Mouse (Mus musculus): ENCODE data around the gene Scn3a. TPM values are rescaled to one million over a fixed set of nuclear protein-coding genes. Genes with fewer than 3 reads are reported as not detected.
A peak's percentile ranks its signal among the peaks of the same experiment; 100 is the strongest.

Scn3a gene
- 7.9 and 13.5 TPM in 2 replicates for polyA plus RNA-seq (2012; rRNA removed)

DNA sequence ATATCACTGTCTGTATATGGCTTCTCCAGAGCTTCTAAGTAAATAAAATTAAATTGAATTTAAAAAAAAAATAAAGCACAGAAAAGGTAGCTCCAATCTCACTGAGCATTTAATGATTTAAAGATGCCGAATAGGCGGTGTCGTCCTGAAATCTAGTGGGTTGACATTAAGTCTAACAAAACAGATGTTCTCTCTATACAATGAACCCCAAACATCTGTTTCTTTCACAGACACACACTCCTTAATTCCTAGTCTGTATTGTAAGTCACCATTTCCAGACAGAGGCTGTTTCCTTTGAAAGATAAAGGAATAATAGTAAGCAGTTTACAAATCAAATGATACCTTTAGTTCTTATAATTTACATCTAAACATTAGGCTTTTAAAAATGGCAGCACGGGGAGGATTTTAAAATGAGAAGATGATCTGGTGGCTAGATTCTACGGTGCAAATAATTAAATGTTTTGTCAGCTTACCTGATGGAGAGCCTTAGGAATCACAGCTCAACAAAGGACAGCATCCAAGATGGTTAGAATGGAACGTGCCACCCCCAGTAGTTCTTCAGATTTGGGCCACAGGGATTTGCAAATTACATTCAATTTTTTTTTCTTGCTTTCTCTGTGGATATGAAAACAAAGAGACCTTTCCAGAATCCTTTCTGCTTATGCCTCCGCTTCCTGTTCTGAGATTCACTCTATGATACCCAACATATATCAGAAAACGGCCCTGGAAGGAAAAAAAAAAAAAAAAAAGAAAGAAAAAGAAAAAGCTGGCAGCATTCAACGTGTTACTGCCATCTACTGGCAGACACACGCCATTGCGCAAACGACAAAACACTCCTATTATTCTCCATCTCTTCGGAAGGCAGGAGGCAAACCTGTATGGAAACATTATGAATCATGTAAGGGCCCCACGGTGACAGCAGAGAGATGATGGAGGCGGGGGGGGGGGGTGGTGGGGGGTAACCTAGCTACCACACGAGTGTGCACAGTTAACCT, at the start of gene Scn3a:
Gene Scn3a, minus strand, starts transcription at position 835 of the 995 bp plus-strand sequence.
- peak; percentile 29 for DNase-seq
- WGBS = 25% methylated on average over 16 of the region's 16 CpGs
- Histone ChIP-seq H3K4me3 (replicated peaks; ENCODE audit: extremely low read depth, low read depth, low read length) (no peak within 1 kb of the TSS), H3K4me1 (ENCODE audit: control insufficient read depth, insufficient read depth, low read length) (no peaks in the 10 kb centered on the region)
- TF ChIP-seq CTCF (IDR thresholded peaks at IDR 0.05; ENCODE audit: insufficient read depth, low read length) = peak; percentile 60; the same call in 1 of the 2 replicates
- no peak for TF ChIP-seq POLR2A (IDR thresholded peaks at IDR 0.05; ENCODE audit: borderline replicate concordance, extremely low read depth, low read depth, low read length)

- WGBS = 75% methylated on average over 4 of the region's 4 CpGs
- H3K4me3 ChIP-seq (replicated peaks; ENCODE audit: extremely low read depth, low read depth, low read length) = no peak overlapping the region
- no peak for DNase-seq
- TF ChIP-seq POLR2A (IDR thresholded peaks at IDR 0.05; ENCODE audit: borderline replicate concordance, extremely low read depth, low read depth, low read length) (no peak), CTCF (IDR thresholded peaks at IDR 0.05; ENCODE audit: insufficient read depth, low read length) (no peak)
- H3K4me1 ChIP-seq (ENCODE audit: control insufficient read depth, insufficient read depth, low read length) = no peaks in the 10 kb centered on the region
These were observed 44.5 kb upstream of the Scn3a start for GRCm38 (mm10) chr2:65611887-65612286.

DNA sequence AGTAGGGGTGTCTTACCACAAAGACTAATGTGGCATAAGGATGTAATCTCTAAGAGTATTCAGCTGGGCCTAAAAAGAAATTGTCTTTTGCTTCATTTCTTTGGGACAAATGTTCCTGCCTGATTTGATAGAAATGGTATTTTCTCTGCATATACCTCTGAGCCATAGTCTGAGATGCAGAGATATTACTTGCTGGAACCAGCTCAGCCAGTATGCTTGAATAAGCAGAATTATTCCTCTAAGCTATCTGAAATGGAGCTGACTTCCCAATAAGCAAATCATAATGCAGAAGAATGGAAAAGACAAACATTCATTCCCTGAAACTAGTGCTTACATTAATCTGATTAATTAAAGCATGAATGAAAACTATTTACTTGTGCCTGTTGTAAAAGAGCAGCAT, 40.4 kb upstream of the Scn3a start:
- no peak for TF ChIP-seq CTCF (IDR thresholded peaks at IDR 0.05; ENCODE audit: insufficient read depth, low read length)
- no peak for TF ChIP-seq POLR2A (IDR thresholded peaks at IDR 0.05; ENCODE audit: borderline replicate concordance, extremely low read depth, low read depth, low read length)
- no peak for DNase-seq
- Histone ChIP-seq H3K4me1 (ENCODE audit: control insufficient read depth, insufficient read depth, low read length) (no peaks in the 10 kb centered on the region), H3K4me3 (replicated peaks; ENCODE audit: extremely low read depth, low read depth, low read length) (no peak overlapping the region)

GRCm38 (mm10) chr2:65587679-65588078, 20.3 kb upstream of the Scn3a start:
- whole genome bisulfite sequencing = 74% methylated on average over 5 of the region's 5 CpGs
- Histone ChIP-seq H3K4me3 (replicated peaks; ENCODE audit: extremely low read depth, low read depth, low read length) (no peak overlapping the region), H3K4me1 (ENCODE audit: control insufficient read depth, insufficient read depth, low read length) (no peaks in the 10 kb centered on the region)
- TF ChIP-seq CTCF (IDR thresholded peaks at IDR 0.05; ENCODE audit: insufficient read depth, low read length) (no peak), POLR2A (IDR thresholded peaks at IDR 0.05; ENCODE audit: borderline replicate concordance, extremely low read depth, low read depth, low read length) (no peak)
- DNase-seq = no peak

DNA sequence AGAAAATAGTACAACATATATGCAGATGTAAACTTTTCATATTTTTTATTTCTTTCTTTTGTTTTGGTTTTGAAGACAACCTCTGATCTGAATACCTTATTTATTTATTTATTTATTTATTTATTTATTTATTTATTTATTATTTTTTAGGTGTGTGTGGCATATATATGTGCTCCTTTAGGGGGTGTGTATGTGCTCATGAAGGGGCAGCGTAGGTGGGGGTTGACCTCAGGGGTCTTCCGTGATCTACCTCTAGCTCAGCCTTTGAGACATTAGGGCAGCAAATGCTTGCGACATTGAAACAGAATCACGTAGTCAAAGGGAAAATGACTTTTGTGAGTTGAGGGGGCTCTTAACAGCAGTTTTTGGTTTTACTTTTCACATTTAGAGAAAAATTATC, 498 bp upstream of the Scn3a start:
- Histone ChIP-seq H3K4me1 (ENCODE audit: control insufficient read depth, insufficient read depth, low read length) (no peaks in the 10 kb centered on the region), H3K4me3 (replicated peaks; ENCODE audit: extremely low read depth, low read depth, low read length) (no peak overlapping the region)
- TF ChIP-seq POLR2A (IDR thresholded peaks at IDR 0.05; ENCODE audit: borderline replicate concordance, extremely low read depth, low read depth, low read length) (no peak), CTCF (IDR thresholded peaks at IDR 0.05; ENCODE audit: insufficient read depth, low read length) (no peak)
- no peak for DNase-seq
- 94% methylated on average over 4 of the region's 4 CpGs for WGBS

DNA sequence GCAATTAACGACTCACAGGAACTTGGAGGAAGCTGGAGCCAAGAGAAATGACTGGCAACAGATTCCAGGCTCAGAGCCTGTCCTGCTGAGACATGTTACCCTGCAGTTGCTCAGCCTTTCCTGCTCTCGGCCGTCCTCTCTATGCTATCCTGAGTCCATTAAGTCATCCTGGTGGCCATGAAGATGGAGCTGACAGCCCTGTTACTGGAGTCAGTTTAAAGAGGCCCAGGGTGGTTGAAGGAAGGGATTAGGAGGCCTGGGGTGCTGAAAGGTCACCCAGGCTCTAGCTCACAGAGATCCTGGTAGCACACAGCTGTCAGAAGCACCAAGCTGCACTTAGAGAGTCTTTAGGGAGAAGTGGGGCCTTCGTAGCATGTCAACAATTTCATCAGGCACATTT, 3.5 kb downstream of the Scn3a start:
- 38% methylated on average over 4 of the region's 4 CpGs for WGBS
- H3K4me3 ChIP-seq (replicated peaks; ENCODE audit: extremely low read depth, low read depth, low read length) = no peak overlapping the region
- no peaks in the 10 kb centered on the region for H3K4me1 ChIP-seq (ENCODE audit: control insufficient read depth, insufficient read depth, low read length)
- TF ChIP-seq CTCF (IDR thresholded peaks at IDR 0.05; ENCODE audit: insufficient read depth, low read length) (no peak), POLR2A (IDR thresholded peaks at IDR 0.05; ENCODE audit: borderline replicate concordance, extremely low read depth, low read depth, low read length) (no peak)
- no peak for DNase-seq

DNA sequence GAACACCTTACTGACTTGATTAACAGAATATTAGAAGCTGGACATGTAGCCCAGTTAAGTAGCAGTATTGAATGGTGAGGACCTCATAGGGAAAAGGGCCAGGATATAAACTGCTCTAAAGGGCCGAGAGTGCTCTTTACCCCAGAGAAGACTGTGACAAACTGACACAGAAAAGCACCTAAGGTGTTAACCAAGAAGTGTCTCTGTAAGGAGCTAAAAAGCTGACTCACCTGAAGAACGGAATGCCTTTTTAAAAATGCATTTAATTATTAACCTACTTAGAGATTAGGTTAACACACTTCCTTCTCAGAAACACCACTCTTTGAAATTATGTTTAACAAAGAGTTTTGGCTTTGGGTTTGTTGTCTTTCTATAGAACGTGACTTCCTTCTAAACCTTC, 9.7 kb downstream of the Scn3a start:
- Histone ChIP-seq H3K4me3 (replicated peaks; ENCODE audit: extremely low read depth, low read depth, low read length) (no peak overlapping the region), H3K4me1 (ENCODE audit: control insufficient read depth, insufficient read depth, low read length) (peaks cover 2% of the 10 kb centered on the region; the same call in 1 of the 2 replicates)
- no peak for DNase-seq
- TF ChIP-seq POLR2A (IDR thresholded peaks at IDR 0.05; ENCODE audit: borderline replicate concordance, extremely low read depth, low read depth, low read length) = no peak
- WGBS = 55% methylated on average over 3 of the region's 3 CpGs

DNA sequence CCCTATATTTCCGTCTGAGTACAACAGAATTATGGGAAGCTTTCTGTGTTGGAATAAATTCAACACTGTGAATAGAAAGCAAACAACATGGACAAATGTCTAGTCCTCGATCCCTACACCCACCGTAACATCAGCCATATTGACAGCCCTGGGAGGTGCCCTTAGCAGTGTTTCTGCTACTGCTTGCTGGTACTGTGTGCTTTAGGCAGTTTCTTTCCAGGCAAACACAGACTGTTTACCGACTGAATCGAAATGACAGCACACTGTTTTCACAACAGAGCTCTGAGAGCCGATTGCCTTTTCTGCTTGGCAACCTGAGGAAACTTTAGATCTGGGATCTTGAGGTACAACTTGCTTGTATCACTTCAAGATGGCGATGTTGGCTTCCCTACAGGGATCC, 12.8 kb downstream of the Scn3a start:
- WGBS = 67% methylated on average over 7 of the region's 7 CpGs
- no peak for TF ChIP-seq POLR2A (IDR thresholded peaks at IDR 0.05; ENCODE audit: borderline replicate concordance, extremely low read depth, low read depth, low read length)
- no peak for TF ChIP-seq CTCF (IDR thresholded peaks at IDR 0.05; ENCODE audit: insufficient read depth, low read length)
- peaks cover 2% of the 10 kb centered on the region; the same call in 1 of the 2 replicates for H3K4me1 ChIP-seq (ENCODE audit: control insufficient read depth, insufficient read depth, low read length)
- DNase-seq = no peak
- H3K4me3 ChIP-seq (replicated peaks; ENCODE audit: extremely low read depth, low read depth, low read length) = no peak overlapping the region

DNA sequence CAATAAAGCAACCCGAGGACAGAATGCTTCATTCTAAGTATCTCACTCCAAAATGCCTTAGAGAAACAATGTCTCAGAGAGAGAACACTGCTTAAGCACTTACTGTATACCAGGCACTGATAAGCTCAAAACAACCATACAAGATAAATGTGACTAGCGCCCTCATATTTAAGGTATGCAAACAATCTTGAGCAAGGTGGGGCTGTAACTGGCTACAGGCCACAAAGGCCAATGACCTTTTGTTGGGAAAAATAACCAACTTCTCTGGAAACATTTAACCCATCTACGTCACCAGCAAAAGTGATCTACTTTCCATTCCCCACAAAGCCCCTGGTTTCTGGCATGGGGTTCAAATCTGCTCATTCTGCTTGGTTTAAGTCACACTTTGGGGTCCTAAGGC, 14.0 kb downstream of the Scn3a start:
- H3K4me1 ChIP-seq (ENCODE audit: control insufficient read depth, insufficient read depth, low read length) = peaks cover 2% of the 10 kb centered on the region; the same call in 1 of the 2 replicates
- WGBS = 58% methylated on average over 3 of the region's 3 CpGs
- no peak overlapping the region for H3K4me3 ChIP-seq (replicated peaks; ENCODE audit: extremely low read depth, low read depth, low read length)
- no peak for DNase-seq
- no peak for TF ChIP-seq POLR2A (IDR thresholded peaks at IDR 0.05; ENCODE audit: borderline replicate concordance, extremely low read depth, low read depth, low read length)
- no peak for TF ChIP-seq CTCF (IDR thresholded peaks at IDR 0.05; ENCODE audit: insufficient read depth, low read length)

DNA sequence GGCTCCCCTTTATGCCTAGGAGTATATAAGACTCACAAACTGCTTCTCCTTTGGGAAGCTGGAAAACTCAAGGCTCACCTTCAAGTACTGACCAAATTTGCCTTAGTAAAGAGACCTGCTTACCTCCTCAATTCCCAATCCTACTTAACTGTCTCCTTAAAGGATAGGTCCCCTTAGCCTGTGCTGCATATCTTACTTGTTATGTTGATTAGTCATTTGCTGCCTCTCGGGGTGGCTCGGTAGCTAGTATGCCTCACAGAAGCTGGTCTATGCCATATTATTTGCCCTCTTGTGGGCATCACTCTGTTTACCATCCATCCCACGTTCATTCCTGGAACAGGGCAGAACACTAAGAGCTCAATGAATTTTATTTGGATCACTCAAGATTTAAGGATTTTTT, 14.7 kb downstream of the Scn3a start:
- H3K4me3 ChIP-seq (replicated peaks; ENCODE audit: extremely low read depth, low read depth, low read length) = no peak overlapping the region
- TF ChIP-seq CTCF (IDR thresholded peaks at IDR 0.05; ENCODE audit: insufficient read depth, low read length) (no peak), POLR2A (IDR thresholded peaks at IDR 0.05; ENCODE audit: borderline replicate concordance, extremely low read depth, low read depth, low read length) (no peak)
- peaks cover 2% of the 10 kb centered on the region; the same call in 1 of the 2 replicates for H3K4me1 ChIP-seq (ENCODE audit: control insufficient read depth, insufficient read depth, low read length)
- 40% methylated on average over 3 of the region's 3 CpGs for WGBS
- no peak for DNase-seq

Data from lung, adult 2 months (tissue).